Mouse (Mus musculus) heart, adult 2 months (tissue): Measurements from ENCODE around the gene Wdr25.

Source experiments
- CTCF ChIP-seq: fragments of 200-600 bp; IDR thresholded peaks from 2 replicates; pipeline ENCODE4 v1.8.1; 2022; ENCODE audit warnings: antibody characterized with exemption, mild to moderate bottlenecking, moderate library complexity
- EP300 ChIP-seq: fragments of 200-500 bp; IDR thresholded peaks from 2 replicates; pipeline ENCODE4 v1.6.1; 2011; ENCODE audit warnings: low read depth, low read length, control low read depth; ENCODE audit not compliant: insufficient read depth

DNA sequence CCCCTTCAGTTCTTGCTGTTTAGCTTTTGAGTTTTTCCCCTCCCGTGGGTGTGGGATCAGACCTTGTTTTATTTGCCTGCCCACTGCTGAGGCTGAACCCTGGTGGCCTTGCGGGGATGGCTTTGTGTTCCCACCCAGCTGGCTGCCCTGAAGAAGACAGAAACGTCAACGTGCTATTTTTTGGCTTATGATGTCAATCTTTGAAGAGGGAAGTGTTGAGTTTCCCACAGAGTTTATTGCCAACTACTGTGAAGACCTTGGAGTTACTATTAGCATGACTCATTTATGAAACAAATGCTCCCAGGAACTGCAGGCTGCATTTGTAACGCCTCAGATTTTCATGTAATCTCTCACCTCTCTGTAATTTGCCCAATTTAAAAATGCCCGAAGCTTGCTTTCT is 43.4 kb downstream of the Wdr25 start:
- TF ChIP-seq EP300 (no peak), CTCF (no peak)
